Mouse (Mus musculus) forebrain, embryonic 14.5 days (tissue): ENCODE results near the gene Gm9918. TPM values are rescaled to one million over a fixed set of nuclear protein-coding genes. Genes with fewer than 3 reads are reported as not detected.

Experiments
- ATAC-seq: fragments of 200-750 bp; cut with Nextera tagmentation; 2 replicates; pipeline ENCODE4 v1.8.0; 2017; ENCODE audit warnings: mild to moderate bottlenecking, moderate library complexity
- DNase-seq: peaks from one replicate; pipeline ENCODE4 v3.0.0-alpha.2; 2015; ENCODE audit warnings: low spot score
- H3K27ac ChIP-seq: fragments of 300-500 bp; sonication (generic); 2 replicates; pipeline ENCODE4 v1.5.1; 2014; ENCODE audit warnings: low read depth, mild to moderate bottlenecking, control low read depth, low read length, moderate library complexity
- H3K27me3 ChIP-seq: fragments of 300-500 bp; sonication (generic); replicated peaks from 2 replicates; pipeline ENCODE4 v1.6.1; 2014; ENCODE audit warnings: low read length, control low read depth, mixed read lengths; ENCODE audit not compliant: control insufficient read depth, insufficient read depth
- H3K36me3 ChIP-seq: fragments of 300-500 bp; sonication (generic); 2 replicates; pipeline ENCODE4 v1.6.1; 2014; ENCODE audit warnings: low read length, control low read depth; ENCODE audit not compliant: control insufficient read depth, insufficient read depth
- H3K4me1 ChIP-seq: fragments of 300-500 bp; sonication (generic); 2 replicates; pipeline ENCODE4 v1.6.1; 2014; ENCODE audit warnings: antibody characterized with exemption, low read length, control low read depth; ENCODE audit not compliant: control insufficient read depth, insufficient read depth
- H3K4me2 ChIP-seq: fragments of 300-500 bp; sonication (generic); 2 replicates; pipeline ENCODE4 v1.6.1; 2014; ENCODE audit warnings: mild to moderate bottlenecking, control low read depth, low read length
- H3K4me3 ChIP-seq: fragments of 300-500 bp; sonication (generic); 2 replicates; pipeline ENCODE4 v1.5.1; 2014; ENCODE audit warnings: low read depth, low read length, control low read depth
- H3K9ac ChIP-seq: fragments of 300-500 bp; sonication (generic); 2 replicates; pipeline ENCODE4 v1.6.1; 2014; ENCODE audit warnings: mild to moderate bottlenecking, low read length, control low read depth, moderate library complexity
- H3K9me3 ChIP-seq: fragments of 300-500 bp; sonication (generic); replicated peaks from 2 replicates; pipeline ENCODE4 v1.6.1; 2016; ENCODE audit warnings: low read length, control low read depth, mixed read lengths; ENCODE audit not compliant: control insufficient read depth
- WGBS: fragments of 180-500 bp; shearing (Covaris S2); extraction: QIAGEN DNeasy Blood & Tissue Kit; methylation state at CpG from one replicate; pipeline ENCODE4 v1.1.7; 2014; 5-methylcytosine and 5-hydroxymethylcytosine counted together
- polyA plus RNA-seq: library from polyadenylated mRNA; unstranded; fragments of >200 nt; fragmentation: Nextera tagmentation; extraction: Ambion mirVana; gene quantifications from 2 replicates; pipeline ENCODE4 v1.2.1, GENCODE M21; 2014

Gene Gm9918
- polyA plus RNA-seq, 1 experiment from 2014 or later = not detected

DNA sequence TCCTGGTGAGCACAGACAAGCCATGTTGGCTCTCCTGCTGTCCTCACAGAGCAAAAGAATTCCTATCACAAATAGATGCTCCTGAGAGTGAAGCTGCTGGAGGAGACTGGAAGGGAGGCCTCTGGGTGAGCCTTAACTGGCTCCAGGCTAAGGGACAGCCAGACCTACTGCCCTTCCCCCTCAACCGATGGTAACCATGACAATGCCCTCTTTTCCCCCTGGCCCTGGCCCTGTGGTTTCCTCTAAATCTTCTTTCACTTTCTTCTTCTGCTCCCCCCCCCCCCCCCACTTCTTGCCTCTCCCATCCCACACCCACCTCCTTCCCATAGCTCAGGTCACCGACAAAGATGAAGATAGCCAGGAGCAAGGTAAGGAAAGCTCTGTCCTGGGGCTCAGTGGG, 36.5 kb upstream of the Gm9918 start:
- H3K27ac ChIP-seq = no peak overlapping the region
- H3K9ac ChIP-seq = no peak overlapping the region
- no peak overlapping the region for H3K4me2 ChIP-seq
- WGBS = 45% methylated on average over 2 of the region's 2 CpGs
- H3K4me3 ChIP-seq = no peak overlapping the region
- H3K27me3 ChIP-seq = no peaks in the 10 kb centered on the region
- H3K36me3 ChIP-seq = no peaks in the 10 kb centered on the region
- H3K4me1 ChIP-seq = no peaks in the 10 kb centered on the region
- ATAC-seq (no peak), DNase-seq (no peak)
- H3K9me3 ChIP-seq = no peaks in the 10 kb centered on the region

DNA sequence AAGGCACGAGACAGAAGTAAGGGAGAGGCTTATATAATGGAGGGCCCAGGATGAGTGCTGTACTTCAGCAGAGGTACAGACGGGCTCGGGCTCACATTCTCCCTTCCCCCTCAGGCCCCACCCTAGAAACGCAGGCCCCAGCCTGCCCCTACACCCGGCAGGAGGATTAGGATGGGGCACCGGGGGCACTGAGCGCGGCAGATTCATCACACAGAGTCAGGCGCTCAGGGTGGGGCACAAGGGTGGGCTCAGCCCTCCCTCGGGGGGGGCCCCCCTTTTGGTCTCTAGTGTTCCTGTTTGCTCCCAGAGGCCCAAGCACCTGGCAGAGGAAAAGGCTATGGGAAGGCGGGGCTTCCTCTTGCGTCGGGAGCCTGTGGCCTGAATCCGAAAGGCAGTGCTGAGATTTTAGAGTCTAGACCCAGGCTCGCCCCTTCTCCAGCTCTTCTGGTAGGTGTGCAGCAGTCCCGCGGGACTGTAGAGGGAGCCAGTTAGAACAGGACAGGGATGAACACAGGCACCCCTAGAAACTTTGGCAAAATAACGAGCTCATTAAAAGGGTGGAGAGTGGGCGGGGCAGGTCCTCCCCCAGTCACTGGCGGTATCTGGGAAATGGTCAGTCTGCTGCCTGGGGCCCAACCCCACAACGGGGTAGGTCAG, 34.9 kb upstream of the Gm9918 start:
- WGBS = 17% methylated on average over 21 of the region's 21 CpGs
- H3K27me3 ChIP-seq = no peaks in the 10 kb centered on the region
- 0 out of 2 replicates have a peak overlapping the region, but pooled peaks have one; percentile 29 for H3K9ac ChIP-seq
- H3K27ac ChIP-seq = no peak overlapping the region
- H3K4me3 ChIP-seq = no peak overlapping the region
- H3K36me3 ChIP-seq = no peaks in the 10 kb centered on the region
- ATAC-seq (peak; percentile 36; the same call in 1 of the 2 replicates), DNase-seq (peak; percentile 17)
- H3K9me3 ChIP-seq = no peaks in the 10 kb centered on the region
- H3K4me1 ChIP-seq = no peaks in the 10 kb centered on the region
- no peak overlapping the region for H3K4me2 ChIP-seq

DNA sequence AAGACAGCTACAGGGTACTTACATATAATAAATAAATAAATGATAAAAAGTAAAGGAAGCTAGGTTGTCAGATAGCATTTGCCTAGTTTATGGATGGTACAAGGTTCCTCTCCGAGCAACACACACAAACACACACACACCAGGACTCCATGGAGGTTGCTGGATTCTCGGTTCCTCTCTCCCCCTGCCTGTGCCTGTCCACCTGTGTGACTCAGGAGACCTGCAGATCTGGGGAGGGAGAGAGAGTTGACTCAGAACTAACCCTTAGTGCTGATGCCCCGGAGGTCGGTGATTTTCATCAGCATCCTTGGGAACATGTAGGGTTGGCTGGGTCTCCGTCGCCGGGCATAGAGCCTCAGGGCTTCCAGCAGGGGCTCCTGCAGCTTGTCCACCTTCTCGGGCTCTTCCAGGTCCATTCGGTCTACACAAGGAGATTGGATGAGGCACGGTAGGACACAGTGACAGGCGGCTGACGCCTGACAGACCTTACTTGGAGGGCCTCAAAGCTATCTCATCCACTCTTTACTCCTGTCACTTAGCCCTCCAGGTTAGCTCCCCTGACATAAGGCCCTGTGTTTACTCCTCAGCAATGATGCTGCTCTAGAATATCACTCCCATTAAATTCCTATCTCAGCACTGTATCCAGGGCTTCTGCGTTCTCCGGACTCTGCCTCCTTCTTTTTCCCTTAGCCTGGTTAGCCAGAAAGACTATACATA, 31.7 kb upstream of the Gm9918 start:
- Histone ChIP-seq H3K9me3 (no peaks in the 10 kb centered on the region), H3K4me2 (no peak overlapping the region), H3K9ac (no peak overlapping the region), H3K27ac (no peak overlapping the region), H3K36me3 (no peaks in the 10 kb centered on the region), H3K27me3 (peaks cover 12% of the 10 kb centered on the region), H3K4me1 (peaks cover 3% of the 10 kb centered on the region; the same call in 1 of the 2 replicates), H3K4me3 (no peak overlapping the region)
- no peak for DNase-seq
- no peak for ATAC-seq
- WGBS = 86% methylated on average over 14 of the region's 14 CpGs

DNA sequence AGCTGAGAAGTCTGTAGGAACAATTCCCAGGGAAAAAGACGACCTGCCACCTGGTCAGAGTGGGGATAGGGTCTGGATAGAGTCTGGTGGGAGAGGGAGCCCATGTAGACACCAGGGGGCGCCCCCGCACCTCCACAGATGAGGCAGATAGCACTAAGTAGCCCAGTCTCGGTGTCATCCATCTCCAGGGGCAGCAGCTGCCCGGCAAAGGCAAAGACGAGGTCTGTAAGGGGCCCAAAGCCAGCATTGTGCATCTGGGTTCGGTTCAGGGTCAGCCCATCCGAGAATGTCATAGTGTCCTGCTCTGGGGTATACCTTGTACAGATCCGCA, 31.1 kb upstream of the Gm9918 start:
- peak; percentile 86 for ATAC-seq
- H3K9ac ChIP-seq = no peak overlapping the region

DNA sequence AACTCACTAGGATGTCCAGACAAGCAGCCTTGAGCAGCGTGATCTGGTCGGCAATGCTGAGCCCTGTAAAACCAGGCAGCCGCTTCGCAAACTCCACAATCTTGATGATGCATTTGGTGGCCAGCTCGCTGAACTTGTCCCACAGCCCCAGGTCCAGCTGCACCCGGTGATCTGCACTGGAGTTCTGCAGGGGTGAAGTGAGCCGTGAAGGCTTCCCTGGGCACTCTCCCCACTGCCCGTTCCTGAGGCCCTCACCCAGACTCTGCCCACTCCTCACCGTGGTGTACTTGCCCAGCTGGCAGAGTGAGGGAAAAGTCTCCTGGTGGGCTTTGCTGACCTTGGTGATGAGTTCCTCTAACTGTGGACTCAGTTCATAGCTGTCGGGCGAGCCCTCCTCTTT, 30.5 kb upstream of the Gm9918 start:
- H3K9me3 ChIP-seq = no peaks in the 10 kb centered on the region
- H3K9ac ChIP-seq = no peak overlapping the region
- 75% methylated on average over 11 of the region's 11 CpGs for WGBS
- H3K4me3 ChIP-seq = no peak overlapping the region
- H3K27me3 ChIP-seq = peaks cover 24% of the 10 kb centered on the region
- no peak overlapping the region for H3K27ac ChIP-seq
- no peak for DNase-seq
- peaks cover 3% of the 10 kb centered on the region for H3K4me1 ChIP-seq
- no peak for ATAC-seq
- H3K36me3 ChIP-seq = no peaks in the 10 kb centered on the region
- no peak overlapping the region for H3K4me2 ChIP-seq

More for the DNA sequence above, 31.1 kb upstream of the Gm9918 start:
- Histone ChIP-seq H3K27me3 (peaks cover 17% of the 10 kb centered on the region), H3K27ac (no peak overlapping the region), H3K9me3 (no peaks in the 10 kb centered on the region), H3K4me1 (peaks cover 3% of the 10 kb centered on the region; the same call in 1 of the 2 replicates), H3K4me3 (no peak overlapping the region), H3K36me3 (no peaks in the 10 kb centered on the region), H3K4me2 (no peak overlapping the region)
- peak; percentile 82 for DNase-seq
- WGBS = 12% methylated on average over 9 of the region's 9 CpGs

DNA sequence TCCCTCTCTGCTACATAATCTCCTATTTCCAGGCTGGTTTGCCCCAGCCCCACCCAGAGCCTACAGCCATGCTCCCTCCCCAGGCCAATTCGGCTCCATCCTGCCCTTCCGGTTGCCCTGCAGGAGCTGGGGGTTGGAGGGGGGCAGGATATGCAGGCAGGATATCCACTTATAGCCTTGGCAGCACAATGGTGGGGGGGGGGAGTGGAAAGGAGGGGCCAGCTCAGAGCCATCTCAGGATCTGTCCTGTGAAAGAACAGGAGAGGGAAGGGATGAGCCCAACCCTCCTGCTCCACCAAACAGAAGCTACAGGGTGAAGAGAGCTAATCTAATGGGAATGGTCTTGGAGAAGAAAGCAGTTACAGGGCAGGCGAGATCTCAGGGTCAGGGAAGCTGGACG, 29.8 kb upstream of the Gm9918 start:
- Histone ChIP-seq H3K27me3 (peaks cover 31% of the 10 kb centered on the region), H3K4me1 (peaks cover 6% of the 10 kb centered on the region), H3K27ac (no peak overlapping the region), H3K9ac (no peak overlapping the region), H3K9me3 (no peaks in the 10 kb centered on the region), H3K4me3 (no peak overlapping the region), H3K4me2 (no peak overlapping the region), H3K36me3 (no peaks in the 10 kb centered on the region)
- ATAC-seq (no peak), DNase-seq (no peak)
- WGBS = 76% methylated on average over 4 of the region's 4 CpGs

DNA sequence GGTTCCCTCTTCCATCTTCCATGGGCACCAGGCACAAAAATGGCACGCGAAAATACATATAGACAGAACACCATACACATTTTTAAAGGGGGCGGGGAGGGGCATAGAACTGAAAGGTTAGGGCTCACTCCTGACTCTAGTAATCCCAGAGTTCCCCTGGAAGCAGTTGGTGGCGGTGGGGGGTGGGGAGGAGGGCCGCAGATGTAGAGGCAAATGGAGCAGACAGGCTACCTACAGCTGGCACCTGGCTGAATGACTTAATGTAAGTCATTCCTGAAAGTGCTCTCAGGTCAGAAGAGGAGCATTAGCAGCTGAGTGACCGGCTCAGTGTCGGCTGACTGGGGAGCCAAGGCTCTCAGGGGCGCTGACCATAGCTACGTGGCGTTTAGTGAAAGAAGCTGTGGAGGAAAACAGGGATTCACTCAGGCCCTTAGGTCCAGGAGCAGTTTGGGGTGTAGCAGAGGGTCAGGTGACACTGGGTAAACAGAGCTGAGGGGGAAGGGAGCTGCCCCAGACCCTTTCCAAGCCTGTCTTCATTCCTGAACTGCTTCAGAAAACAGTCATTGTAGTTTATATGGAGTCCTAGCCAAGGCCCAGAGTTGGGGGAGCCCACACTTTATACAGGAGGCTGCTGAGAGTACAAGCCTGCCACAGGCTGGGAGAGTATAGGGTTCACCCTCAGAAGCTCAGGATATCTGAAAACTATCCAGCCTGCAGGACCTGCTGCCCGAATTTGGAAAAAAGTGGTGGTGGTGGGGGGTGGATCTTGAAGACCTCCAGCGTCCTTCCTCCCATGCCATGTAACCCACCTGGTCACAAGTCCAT, 27.7 kb upstream of the Gm9918 start:
- Histone ChIP-seq H3K4me1 (peaks cover 13% of the 10 kb centered on the region), H3K4me2 (no peak overlapping the region), H3K4me3 (no peak overlapping the region), H3K27me3 (peaks cover 36% of the 10 kb centered on the region), H3K9me3 (no peaks in the 10 kb centered on the region), H3K36me3 (no peaks in the 10 kb centered on the region), H3K27ac (no peak overlapping the region), H3K9ac (no peak overlapping the region)
- ATAC-seq (no peak), DNase-seq (no peak)
- WGBS = 33% methylated on average over 12 of the region's 12 CpGs

DNA sequence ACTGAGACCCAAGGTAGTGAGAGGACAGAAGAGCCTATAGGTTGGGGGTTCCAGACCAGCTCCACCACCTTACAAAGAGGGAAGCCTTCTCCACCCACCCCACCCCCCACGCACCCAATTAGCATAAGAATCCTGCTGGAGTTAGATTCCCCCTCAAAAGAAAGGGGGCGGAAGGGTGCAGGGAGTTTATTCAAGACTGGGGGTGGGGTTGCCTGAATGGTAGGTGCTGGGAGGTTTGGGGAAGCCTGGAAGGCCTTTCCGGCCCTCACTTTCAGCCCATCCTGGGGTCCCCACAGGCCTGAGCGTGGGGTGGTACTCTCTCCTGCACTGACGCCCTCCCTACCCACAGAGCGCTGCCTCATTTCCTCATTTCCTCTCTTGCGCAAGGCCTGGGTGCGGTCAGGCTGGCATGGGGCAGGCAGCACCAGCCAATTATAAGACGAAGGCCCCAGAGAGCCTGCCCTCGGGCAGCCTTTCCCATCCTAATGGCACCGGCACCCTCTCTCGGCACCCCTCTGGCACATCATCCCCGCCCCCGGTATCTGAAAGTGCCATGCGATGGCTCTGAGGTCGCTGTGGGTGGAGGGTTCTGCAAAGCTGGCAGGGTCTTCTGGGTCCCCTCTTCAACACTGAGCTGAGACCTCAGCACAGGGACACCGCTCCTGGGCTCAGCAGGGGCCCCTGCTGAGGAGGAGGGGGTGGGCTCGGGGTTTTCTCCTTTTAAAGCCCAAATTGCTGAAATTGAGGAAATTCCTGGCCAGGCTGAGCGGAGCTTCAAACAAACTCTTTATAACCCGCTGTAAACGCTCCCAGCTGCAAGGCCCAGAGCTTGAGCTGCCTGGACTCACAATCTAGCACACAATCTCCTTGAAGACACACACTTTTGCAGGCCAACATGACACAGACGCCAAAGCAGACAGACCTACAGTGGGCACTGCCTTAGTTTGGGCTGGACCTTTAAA, 26.9 kb upstream of the Gm9918 start:
- Histone ChIP-seq H3K27me3 (peaks cover 38% of the 10 kb centered on the region), H3K4me2 (peak overlapping the region; percentile 12; the same call in 1 of the 2 replicates), H3K27ac (no peak overlapping the region), H3K9me3 (no peaks in the 10 kb centered on the region), H3K36me3 (no peaks in the 10 kb centered on the region), H3K9ac (0 out of 2 replicates have a peak overlapping the region, but pooled peaks have one; percentile 5), H3K4me3 (0 out of 2 replicates have a peak overlapping the region, but pooled peaks have one; percentile 2), H3K4me1 (peaks cover 15% of the 10 kb centered on the region)
- 13% methylated on average over 21 of the region's 22 CpGs for WGBS
- no peak for DNase-seq
- ATAC-seq = no peak
